Mouse (Mus musculus) heart, adult 2 months (tissue): Measurements from ENCODE around the gene Dcakd.

Experiments
- CTCF ChIP-seq: fragments of 200-600 bp; IDR thresholded peaks from 2 replicates; pipeline ENCODE4 v1.8.1; 2022; ENCODE audit warnings: antibody characterized with exemption, mild to moderate bottlenecking, moderate library complexity
- EP300 ChIP-seq: fragments of 200-500 bp; IDR thresholded peaks from 2 replicates; pipeline ENCODE4 v1.6.1; 2011; ENCODE audit warnings: low read depth, low read length, control low read depth; ENCODE audit not compliant: insufficient read depth
- POLR2A ChIP-seq: fragments of 200-500 bp; IDR thresholded peaks from 2 replicates; pipeline ENCODE4 v1.6.1; 2011; ENCODE audit warnings: mild to moderate bottlenecking, low read depth, low read length, control low read depth; ENCODE audit not compliant: insufficient read depth

- TF ChIP-seq POLR2A (no peak; the same call in 1 of the 2 replicates), CTCF (no peak), EP300 (peak; percentile 96)
These were observed 23.1 kb upstream of the Dcakd start for GRCm38 (mm10) chr11:103051249-103051691.
